Mouse (Mus musculus) embryo, embryonic 10.5 days (tissue): ENCODE data around the gene Slc38a9.
"Not testable (repeated sequence)": the region's sequence is repeated elsewhere in the genome, so short reads cannot be mapped to it uniquely, and the experiment has no call there.

Source experiments
- DNase-seq: peaks from one replicate; pipeline ENCODE4 v3.0.0-alpha.2; 2015; ENCODE audit warnings: low spot score

Slc38a9 gene

GRCm38 (mm10) chr13:112683970-112684369 is 23.4 kb downstream of the Slc38a9 start:
- no peak for DNase-seq

GRCm38 (mm10) chr13:112686155-112686554 is 25.6 kb downstream of the Slc38a9 start:
- no peak for DNase-seq

- no peak for DNase-seq
Observed at GRCm38 (mm10) chr13:112692870-112693553, 32.5 kb downstream of the Slc38a9 start.

- no peak for DNase-seq
Observed at GRCm38 (mm10) chr13:112695526-112696240, 35.1 kb downstream of the Slc38a9 start.

- no peak for DNase-seq
Observed at GRCm38 (mm10) chr13:112701256-112701655, 40.7 kb downstream of the Slc38a9 start.

- no peak for DNase-seq
Observed at GRCm38 (mm10) chr13:112706351-112706750, 45.8 kb downstream of the Slc38a9 start.

- DNase-seq, result no peak
Observed at GRCm38 (mm10) chr13:112720078-112720736, 59.7 kb downstream of the Slc38a9 start.

- peak; percentile 34 for DNase-seq
Observed at GRCm38 (mm10) chr13:112721946-112722729, 61.6 kb downstream of the Slc38a9 start.

- not testable (repeated sequence) for DNase-seq
Observed at GRCm38 (mm10) chr13:112724260-112724659, 63.7 kb downstream of the Slc38a9 start.

- DNase-seq, result no peak
Observed at GRCm38 (mm10) chr13:112726002-112726401, 65.5 kb downstream of the Slc38a9 start.

- DNase-seq, result no peak
Observed at GRCm38 (mm10) chr13:112733311-112733710, 72.8 kb downstream of the Slc38a9 start.

GRCm38 (mm10) chr13:112734906-112735713 is 74.6 kb downstream of the Slc38a9 start:
- DNase-seq, result no peak

- no peak for DNase-seq
Observed at GRCm38 (mm10) chr13:112736407-112736806, 75.9 kb downstream of the Slc38a9 start.

GRCm38 (mm10) chr13:112737110-112737509 is 76.6 kb downstream of the Slc38a9 start:
- no peak for DNase-seq

GRCm38 (mm10) chr13:112738005-112738404 is 77.5 kb downstream of the Slc38a9 start:
- no peak for DNase-seq

GRCm38 (mm10) chr13:112740073-112740472 is 79.5 kb downstream of the Slc38a9 start:
- no peak for DNase-seq

GRCm38 (mm10) chr13:112742076-112742830 is 81.7 kb downstream of the Slc38a9 start:
- no peak for DNase-seq

- DNase-seq, result no peak
Observed at GRCm38 (mm10) chr13:112743647-112744046, 83.1 kb downstream of the Slc38a9 start.

- no peak for DNase-seq
Observed at GRCm38 (mm10) chr13:112744061-112744849, 83.7 kb downstream of the Slc38a9 start.
